Mouse (Mus musculus): ENCODE results near the gene D16Ertd472e.

Gene D16Ertd472e

GRCm38 (mm10) chr16:78576478-78577084 lies at the start of gene D16Ertd472e:
TSS of gene D16Ertd472e (minus strand) at chr16:78576708.
- no peak for DNase-seq (ENCODE audit: low spot score)

- DNase-seq (ENCODE audit: low spot score): no peak
Measured at GRCm38 (mm10) chr16:78622755-78623154, 46.2 kb upstream of the D16Ertd472e start.

GRCm38 (mm10) chr16:78619386-78619785 lies 42.9 kb upstream of the D16Ertd472e start:
- DNase-seq (ENCODE audit: low spot score): no peak

- no peak for DNase-seq (ENCODE audit: low spot score)
Measured at GRCm38 (mm10) chr16:78617757-78618532, 41.4 kb upstream of the D16Ertd472e start.

GRCm38 (mm10) chr16:78606202-78606601 lies 29.7 kb upstream of the D16Ertd472e start:
- DNase-seq (ENCODE audit: low spot score): no peak

- no peak for DNase-seq (ENCODE audit: low spot score)
Measured at GRCm38 (mm10) chr16:78598919-78599318, 22.4 kb upstream of the D16Ertd472e start.

GRCm38 (mm10) chr16:78596381-78596780 lies 19.9 kb upstream of the D16Ertd472e start:
- DNase-seq (ENCODE audit: low spot score): no peak

GRCm38 (mm10) chr16:78595821-78596220 lies 19.3 kb upstream of the D16Ertd472e start:
- DNase-seq (ENCODE audit: low spot score): no peak

- no peak for DNase-seq (ENCODE audit: low spot score)
Measured at GRCm38 (mm10) chr16:78594154-78594553, 17.6 kb upstream of the D16Ertd472e start.

- no peak for DNase-seq (ENCODE audit: low spot score)
Measured at GRCm38 (mm10) chr16:78591130-78591529, 14.6 kb upstream of the D16Ertd472e start.

GRCm38 (mm10) chr16:78588821-78589220 lies 12.3 kb upstream of the D16Ertd472e start:
- no peak for DNase-seq (ENCODE audit: low spot score)

- DNase-seq (ENCODE audit: low spot score): no peak
Measured at GRCm38 (mm10) chr16:78586621-78587020, 10.1 kb upstream of the D16Ertd472e start.

GRCm38 (mm10) chr16:78585664-78586397 lies 9.3 kb upstream of the D16Ertd472e start:
- no peak for DNase-seq (ENCODE audit: low spot score)

- DNase-seq (ENCODE audit: low spot score): no peak
Measured at GRCm38 (mm10) chr16:78585163-78585562, 8.7 kb upstream of the D16Ertd472e start.

- DNase-seq (ENCODE audit: low spot score): no peak
Measured at GRCm38 (mm10) chr16:78583968-78584367, 7.5 kb upstream of the D16Ertd472e start.

- DNase-seq (ENCODE audit: low spot score): no peak
Measured at GRCm38 (mm10) chr16:78580387-78580786, 3.9 kb upstream of the D16Ertd472e start.

- DNase-seq (ENCODE audit: low spot score): no peak
Measured at GRCm38 (mm10) chr16:78579386-78579785, 2.9 kb upstream of the D16Ertd472e start.

- no peak for DNase-seq (ENCODE audit: low spot score)
Measured at GRCm38 (mm10) chr16:78577085-78577671, 670 bp upstream of the D16Ertd472e start.

- DNase-seq (ENCODE audit: low spot score): no peak
Measured at GRCm38 (mm10) chr16:78575852-78576477, 543 bp downstream of the D16Ertd472e start.

- no peak for DNase-seq (ENCODE audit: low spot score)
Measured at GRCm38 (mm10) chr16:78575190-78575851, 1.2 kb downstream of the D16Ertd472e start.

- DNase-seq (ENCODE audit: low spot score): no peak
Measured at GRCm38 (mm10) chr16:78574241-78574640, 2.3 kb downstream of the D16Ertd472e start.

Data from layer of hippocampus, adult 9-10 months (tissue).